Mouse (Mus musculus) embryonic stem cell, embryonic (primary cell): Measurements from ENCODE around the gene Mybbp1a.

Experiments used
- CTCF ChIA-PET, 4 experiments: fragments of 300-600 bp in 2 of 4; fragments of 350-600 bp in 2 of 4; sonication (Branson Sonifier 250); formaldehyde crosslinking; loops; one replicate each; lab custom pipeline; 2022; ENCODE audit warnings: inconsistent platforms in 2 of 4; lab: Charles Lee
- POLR2A ChIA-PET, 4 experiments: fragments of 300-600 bp in 2 of 4; fragments of 350-600 bp in 2 of 4; sonication (Branson Sonifier 250); formaldehyde crosslinking; loops; one replicate each; lab custom pipeline; 2022; ENCODE audit warnings: antibody characterized with exemption in 4 of 4, inconsistent platforms in 1 of 4; lab: Charles Lee

The Mybbp1a gene

DNA sequence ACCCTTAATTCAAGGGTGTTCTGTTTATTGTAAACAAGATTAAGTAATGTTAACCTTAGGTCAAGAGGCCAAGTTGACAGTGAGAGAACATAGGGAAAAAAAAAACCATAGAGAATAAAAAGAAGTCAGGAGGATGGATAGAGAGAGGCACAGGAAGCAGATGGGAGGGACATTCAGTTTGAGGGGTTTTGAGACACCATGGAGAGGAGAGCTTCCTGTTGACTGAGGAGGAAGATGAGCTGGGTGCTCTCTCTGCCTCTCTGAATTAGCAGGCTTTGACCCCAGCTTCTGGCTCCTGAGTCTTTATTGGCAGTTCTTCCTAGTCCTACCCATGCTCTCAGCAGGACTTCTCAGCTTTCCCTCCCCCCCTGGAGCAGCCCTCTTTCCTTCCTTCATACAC, 16.0 kb upstream of the Mybbp1a start:
- CTCF ChIA-PET: interaction anchor here in 3 of 4 experiments (0.8 to 4.0 kb wide), 8 partner anchors 14 to 204 kb away, joined by 3 to 47 read pairs (median 6); partner anchors contain the start of gene Smtnl2 (in 1 of the 3)

DNA sequence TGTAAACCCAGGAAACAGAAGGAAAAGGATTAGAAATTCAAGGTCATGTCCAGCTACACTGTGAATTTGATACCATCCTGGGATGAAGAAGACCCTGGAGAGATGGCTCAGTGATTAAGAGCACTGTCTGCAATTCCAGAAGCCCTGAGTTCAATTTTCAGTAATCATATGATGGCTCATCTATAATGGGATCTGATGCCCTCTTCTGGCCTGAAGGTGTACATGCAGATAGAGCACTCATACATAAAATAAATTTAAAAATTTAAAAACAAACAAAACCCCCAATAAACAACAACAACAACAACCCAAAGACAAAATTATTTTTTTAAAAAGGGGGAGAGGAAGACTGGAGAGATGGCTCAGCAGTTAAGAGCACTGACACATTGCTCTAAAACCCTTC, 14.3 kb upstream of the Mybbp1a start:
- ChIA-PET POLR2A (interaction anchor here in 2 of 4 experiments (1.1 to 1.2 kb wide), 5 partner anchors 12 to 74 kb away, joined by 3 to 5 read pairs (median 3); no protein-coding TSS in a partner anchor), CTCF (interaction anchor here in 3 of 4 experiments (0.8 to 4.0 kb wide), 10 partner anchors 16 to 206 kb away, joined by 3 to 47 read pairs (median 6); partner anchors contain the start of gene Smtnl2 (in 1 of the 3))

More for the DNA sequence above, 16.0 kb upstream of the Mybbp1a start:
- POLR2A ChIA-PET: interaction anchor here (0.5 to 2.4 kb wide), 9 partner anchors 8 to 138 kb away, joined by 3 to 8 read pairs (median 4); partner anchors contain the start of gene Smtnl2 (in 1 of the 4)

DNA sequence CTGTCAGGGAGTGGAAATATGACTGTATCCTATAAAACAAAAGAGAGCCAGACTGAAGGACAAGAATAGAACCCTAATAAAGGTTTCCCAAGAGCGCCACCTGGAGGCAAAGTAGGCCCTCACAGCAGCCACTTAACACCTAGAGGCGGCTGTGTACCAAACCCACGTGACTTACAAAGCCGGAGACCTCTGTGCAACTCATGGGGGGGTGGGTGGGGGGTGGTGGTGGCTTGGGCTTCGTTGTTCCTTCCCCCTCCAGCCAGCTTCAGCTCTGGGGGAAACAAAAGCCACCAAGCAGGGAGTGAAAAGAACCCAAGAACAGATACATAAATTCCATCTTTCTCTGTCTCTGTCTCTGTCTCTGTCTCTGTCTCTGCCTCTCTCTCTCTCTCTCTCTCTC, 12.5 kb upstream of the Mybbp1a start:
- CTCF ChIA-PET: interaction anchor here (0.5 to 3.3 kb wide), 69 partner anchors 9 to 386 kb away, joined by 3 to 67 read pairs (median 5); partner anchors contain the start of genes Smtnl2 (in 3 of the 4), Tekt1 (in 2 of the 4), Fbxo39 (in 1 of the 4) and Gm43951 (in 1 of the 4)
- POLR2A ChIA-PET: interaction anchor here in 3 of 4 experiments (0.5 to 1.6 kb wide), 15 partner anchors 8 to 109 kb away, joined by 3 to 11 read pairs (median 4); partner anchors contain the start of gene Smtnl2 (in 1 of the 3)

DNA sequence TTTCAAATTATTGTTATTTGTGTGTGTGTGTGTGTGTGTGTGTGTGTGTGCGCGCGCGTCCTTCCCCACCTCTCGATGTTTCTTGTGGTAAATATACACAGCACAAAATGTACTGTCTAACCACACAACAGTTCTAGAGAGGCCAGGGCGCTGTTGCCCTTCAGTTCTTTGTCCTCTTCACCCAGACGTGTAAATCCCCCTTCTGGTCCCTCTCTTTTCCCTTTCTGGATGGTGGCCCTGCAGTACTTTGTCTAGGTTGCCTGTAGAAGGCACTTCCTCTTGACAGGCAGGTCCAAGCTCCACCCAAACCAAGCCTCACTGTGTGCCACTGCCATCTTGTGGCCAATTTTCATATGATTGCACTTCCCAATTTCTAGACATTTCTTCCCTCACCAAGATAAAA, 11.9 kb upstream of the Mybbp1a start:
- ChIA-PET CTCF (interaction anchor here (0.5 to 3.3 kb wide), 77 partner anchors 9 to 552 kb away, joined by 3 to 67 read pairs (median 4); partner anchors contain the start of genes Smtnl2 (in 3 of the 4), Tekt1 (in 2 of the 4), Fbxo39 (in 1 of the 4) and Gm43951 (in 1 of the 4)), POLR2A (interaction anchor here (0.5 to 1.6 kb wide), 28 partner anchors 9 to 222 kb away, joined by 3 to 11 read pairs (median 4); partner anchors contain the start of genes 4933427D14Rik (in 1 of the 4), Gm43951 (in 1 of the 4), Smtnl2 (in 1 of the 4) and Txndc17 (in 1 of the 4))

DNA sequence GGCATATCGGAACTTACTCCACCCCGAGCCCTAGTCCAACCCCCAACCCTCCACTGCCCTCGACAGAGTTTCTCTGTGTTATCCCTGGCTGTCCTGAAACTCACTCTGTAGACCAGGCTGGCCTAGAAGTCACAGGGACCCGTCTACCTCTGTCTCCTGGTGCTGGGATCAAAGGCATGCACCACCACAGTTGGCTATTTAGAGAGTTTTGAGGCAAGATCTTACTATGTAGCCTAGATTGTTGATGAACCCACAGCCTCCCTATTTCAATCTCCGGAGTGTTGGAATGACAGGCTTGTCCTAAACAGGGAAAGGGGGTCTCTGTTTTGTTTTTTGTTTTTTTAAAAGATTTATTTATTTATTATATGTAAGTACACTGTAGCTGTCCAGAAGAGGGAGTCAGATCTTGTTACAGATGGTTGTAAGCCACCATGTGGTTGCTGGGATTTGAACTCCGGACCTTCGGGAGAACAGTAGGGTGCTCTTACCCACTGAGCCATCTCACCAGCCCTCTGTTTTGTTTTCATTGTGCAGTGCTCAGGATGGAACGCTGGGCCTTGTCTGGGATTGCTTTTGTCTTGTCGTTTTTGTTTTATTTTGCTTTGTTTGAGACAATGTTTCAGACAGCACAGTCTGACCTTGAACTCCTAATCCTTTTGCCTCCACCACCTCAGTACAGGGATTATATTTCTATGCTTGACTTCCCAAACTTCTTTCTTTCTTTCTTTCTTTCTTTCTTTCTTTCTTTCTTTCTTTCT, 10.7 kb upstream of the Mybbp1a start:
- ChIA-PET POLR2A (interaction anchor here in 3 of 4 experiments (0.9 to 1.4 kb wide), 10 partner anchors 12 to 206 kb away, joined by 3 to 11 read pairs (median 3); no protein-coding TSS in a partner anchor), CTCF (interaction anchor here (0.5 to 3.3 kb wide), 36 partner anchors 14 to 209 kb away, joined by 3 to 67 read pairs (median 8); partner anchors contain the start of genes Smtnl2 (in 2 of the 4), Tekt1 (in 2 of the 4) and Fbxo39 (in 1 of the 4))

DNA sequence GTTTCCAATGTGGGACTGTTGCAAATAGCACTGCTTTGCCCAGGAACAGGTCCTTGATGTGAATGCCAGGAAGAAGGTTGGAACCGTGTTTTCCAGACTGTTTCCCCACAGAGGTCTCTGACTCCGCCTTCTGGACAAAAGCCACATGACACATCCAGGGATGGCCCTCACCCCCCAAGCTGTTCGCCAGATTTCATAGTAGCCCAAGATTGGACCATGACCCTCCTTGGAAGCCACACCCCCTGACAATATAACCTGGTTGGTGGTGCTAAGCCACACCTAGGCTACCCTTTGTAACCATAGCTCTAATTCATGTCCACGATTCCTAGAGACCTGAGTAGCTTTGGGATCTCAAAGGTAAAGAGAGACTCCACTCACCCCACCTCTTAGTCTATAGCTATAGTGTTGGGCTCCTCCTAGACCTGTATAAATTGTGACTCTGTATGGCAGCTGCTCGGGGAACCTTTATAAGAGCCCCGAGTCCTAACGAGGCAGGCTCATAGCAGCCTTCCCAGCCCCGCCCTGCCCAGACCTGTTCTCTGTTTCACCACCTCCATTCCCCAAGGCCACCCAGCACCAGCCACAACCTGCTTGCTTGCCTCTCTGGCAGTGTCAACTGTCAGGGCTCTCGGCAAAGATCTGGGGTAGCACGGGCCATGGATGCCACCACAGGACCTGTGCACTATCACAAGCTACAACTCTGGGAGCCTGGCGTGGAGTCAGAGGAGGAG, 6.0 kb upstream of the Mybbp1a start, which contains the start of gene Ggt6:
TSS of gene Ggt6 (plus strand) at position 564 of the 731 bp plus-strand sequence.
- CTCF ChIA-PET: interaction anchor here (0.5 to 4.5 kb wide), 29 partner anchors 10 to 580 kb away, joined by 3 to 43 read pairs (median 4); partner anchors contain the start of gene Smtnl2 (in 1 of the 4)

DNA sequence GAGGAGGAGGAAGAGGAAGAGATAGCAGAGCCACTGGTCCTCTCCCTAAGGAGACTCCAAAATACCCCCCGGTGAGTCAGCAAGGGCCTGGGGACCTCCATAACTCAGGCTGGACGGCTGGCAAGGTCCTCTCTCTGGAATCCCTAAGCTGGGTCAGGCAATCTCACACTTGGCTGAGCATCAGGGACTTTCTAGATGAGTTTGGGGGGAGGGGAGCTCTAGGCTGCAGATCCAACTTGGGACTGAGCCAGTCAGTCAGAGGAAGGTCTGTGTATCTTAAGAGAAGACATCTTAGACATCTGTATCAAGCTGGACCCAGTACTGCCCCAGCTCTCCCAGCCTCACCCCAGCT, 5.5 kb upstream of the Mybbp1a start:
- ChIA-PET POLR2A (interaction anchor here in 3 of 4 experiments (0.7 to 2.2 kb wide), 29 partner anchors 9 to 265 kb away, joined by 3 to 13 read pairs (median 4); partner anchors contain the start of genes 4933427D14Rik (in 1 of the 3), Gm43951 (in 1 of the 3), Smtnl2 (in 1 of the 3) and Txndc17 (in 1 of the 3)), CTCF (interaction anchor here (0.7 to 4.5 kb wide), 21 partner anchors 25 to 581 kb away, joined by 3 to 43 read pairs (median 4); partner anchors contain the start of gene Smtnl2 (in 1 of the 4))

More for the DNA sequence above, 6.0 kb upstream of the Mybbp1a start, which contains the start of gene Ggt6:
- POLR2A ChIA-PET: interaction anchor here in 3 of 4 experiments (0.7 to 2.2 kb wide), 32 partner anchors 9 to 265 kb away, joined by 3 to 13 read pairs (median 4); partner anchors contain the start of genes 4933427D14Rik (in 1 of the 3), Gm43951 (in 1 of the 3), Smtnl2 (in 1 of the 3) and Spns2 (in 1 of the 3)

DNA sequence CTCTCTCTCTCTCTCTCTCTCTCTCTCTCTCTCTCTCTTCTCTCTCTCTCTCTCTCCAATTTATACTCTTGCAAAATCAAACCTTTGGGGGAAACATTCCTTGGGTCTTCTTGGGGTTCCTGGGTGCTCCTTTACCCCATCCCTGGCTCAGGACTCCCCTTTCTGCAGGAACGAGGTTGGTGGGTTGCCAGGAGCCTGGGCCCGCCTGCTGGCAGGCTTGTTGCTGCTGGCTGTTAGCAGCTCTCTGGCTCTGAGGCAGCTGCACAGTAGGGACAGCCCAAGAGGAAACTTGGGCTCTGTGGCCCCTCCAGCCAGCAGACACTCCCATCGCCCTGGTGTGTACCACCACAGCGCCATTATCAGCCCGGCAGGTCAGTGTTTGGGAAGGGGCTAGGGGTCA, 4.9 kb upstream of the Mybbp1a start:
- ChIA-PET CTCF (interaction anchor here (0.7 to 4.5 kb wide), 13 partner anchors 25 to 215 kb away, joined by 3 to 43 read pairs (median 5); partner anchors contain the start of gene Smtnl2 (in 1 of the 4)), POLR2A (interaction anchor here in 3 of 4 experiments (0.8 to 2.2 kb wide), 15 partner anchors 8 to 223 kb away, joined by 3 to 13 read pairs (median 4); no protein-coding TSS in a partner anchor)

DNA sequence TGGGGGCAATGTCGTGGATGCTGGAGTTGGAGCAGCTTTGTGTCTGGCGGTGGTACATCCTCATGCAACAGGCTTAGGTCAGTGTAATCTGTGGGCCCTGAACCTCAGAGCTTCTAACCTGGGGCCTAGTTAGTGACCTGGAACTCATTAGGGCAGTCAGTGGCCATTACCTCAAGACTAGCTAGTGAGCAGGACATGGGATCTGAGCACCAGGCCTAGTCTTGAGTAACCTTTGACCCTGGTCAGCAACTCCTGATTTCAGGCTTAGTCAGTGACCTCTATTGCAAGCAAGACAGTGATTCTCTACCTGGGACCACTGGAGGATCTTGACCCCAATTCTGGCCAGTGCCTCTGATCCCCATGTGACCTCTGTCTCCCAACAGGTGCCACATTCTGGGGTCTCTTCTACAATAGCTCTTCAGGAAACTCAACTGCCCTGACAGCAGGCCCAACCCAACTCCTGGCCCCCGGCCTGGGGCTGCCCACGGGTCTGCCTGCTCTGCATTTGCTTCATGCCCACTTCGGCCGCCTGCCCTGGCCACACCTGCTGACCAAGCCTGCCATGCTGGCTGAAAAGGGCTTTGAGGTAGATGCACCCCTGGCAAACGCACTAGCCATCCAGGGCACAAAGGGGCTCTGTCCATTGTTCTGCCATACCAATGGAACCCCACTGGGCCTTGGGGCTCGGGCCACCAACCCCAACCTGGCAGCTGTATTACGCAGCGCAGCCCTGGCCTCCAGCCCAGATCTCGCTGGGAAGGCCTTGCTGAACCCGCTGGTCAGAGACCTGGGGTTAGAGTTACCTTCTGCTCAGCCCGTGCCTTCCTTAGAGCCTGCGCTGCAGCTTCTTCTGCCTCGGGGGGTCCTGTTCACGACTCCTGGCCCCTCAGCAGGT, 4.2 kb upstream of the Mybbp1a start:
- ChIA-PET POLR2A (interaction anchor here in 3 of 4 experiments (0.8 to 2.2 kb wide), 6 partner anchors 9 to 224 kb away, joined by 3 to 13 read pairs (median 4); no protein-coding TSS in a partner anchor), CTCF (interaction anchor here in 3 of 4 experiments (1.3 to 4.5 kb wide), 5 partner anchors 26 to 94 kb away, joined by 3 to 43 read pairs (median 8); partner anchors contain the start of gene Smtnl2 (in 1 of the 3))

DNA sequence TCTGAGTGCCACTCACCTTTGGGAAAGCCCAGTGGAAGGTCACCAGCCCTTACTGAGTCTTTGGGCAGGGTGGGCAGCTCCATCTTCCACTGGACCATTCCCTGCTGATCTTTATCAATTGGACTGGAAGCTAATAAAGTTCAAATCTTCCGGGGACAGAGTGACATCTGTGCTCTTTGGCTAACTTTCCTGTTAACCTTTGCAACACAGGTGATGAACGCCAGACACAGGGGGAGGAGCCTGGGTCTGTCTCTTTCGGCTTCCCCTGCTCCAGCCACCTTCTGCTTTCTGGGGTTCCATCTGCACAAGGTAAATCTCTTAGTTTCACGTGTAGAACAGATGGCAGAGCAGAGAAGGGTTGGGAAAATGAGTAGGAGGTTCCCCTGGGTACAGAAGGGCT, 2.7 kb upstream of the Mybbp1a start:
- CTCF ChIA-PET: interaction anchor here in 1 of 4 experiments (0.6 to 1.1 kb wide), 2 partner anchors 51 to 94 kb away, joined by 3 read pairs; partner anchors contain the start of gene Spns2
- POLR2A ChIA-PET: interaction anchor here in 1 of 4 experiments (1.1 kb wide), 1 partner anchor 10 kb away, joined by 5 read pairs; no protein-coding TSS in a partner anchor

DNA sequence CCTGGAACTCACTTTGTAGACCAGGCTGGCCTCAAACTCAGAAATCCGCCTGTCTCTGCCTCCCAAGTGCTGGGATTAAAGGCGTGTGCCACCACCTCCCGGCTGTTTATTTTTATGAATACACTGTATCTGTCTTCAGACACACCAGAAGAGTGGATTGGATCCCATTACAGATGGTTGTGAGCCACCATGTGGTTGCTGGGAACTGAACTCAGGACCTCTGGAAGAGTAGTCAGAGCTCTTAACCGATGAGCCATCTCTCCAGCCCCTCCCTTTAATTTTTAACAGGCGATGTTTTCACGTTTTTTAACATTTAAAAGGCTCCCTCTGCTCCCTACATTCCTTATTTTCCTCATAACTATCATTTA, 574 bp upstream of the Mybbp1a start:
- CTCF ChIA-PET: interaction anchor here in 1 of 4 experiments (1.5 kb wide), 1 partner anchor 98 kb away, joined by 4 read pairs; no protein-coding TSS in a partner anchor
- POLR2A ChIA-PET: interaction anchor here in 3 of 4 experiments (0.7 to 6.5 kb wide), 10 partner anchors 9 to 98 kb away, joined by 3 to 80 read pairs (median 4); partner anchors contain the start of gene Smtnl2 (in 1 of the 3)

DNA sequence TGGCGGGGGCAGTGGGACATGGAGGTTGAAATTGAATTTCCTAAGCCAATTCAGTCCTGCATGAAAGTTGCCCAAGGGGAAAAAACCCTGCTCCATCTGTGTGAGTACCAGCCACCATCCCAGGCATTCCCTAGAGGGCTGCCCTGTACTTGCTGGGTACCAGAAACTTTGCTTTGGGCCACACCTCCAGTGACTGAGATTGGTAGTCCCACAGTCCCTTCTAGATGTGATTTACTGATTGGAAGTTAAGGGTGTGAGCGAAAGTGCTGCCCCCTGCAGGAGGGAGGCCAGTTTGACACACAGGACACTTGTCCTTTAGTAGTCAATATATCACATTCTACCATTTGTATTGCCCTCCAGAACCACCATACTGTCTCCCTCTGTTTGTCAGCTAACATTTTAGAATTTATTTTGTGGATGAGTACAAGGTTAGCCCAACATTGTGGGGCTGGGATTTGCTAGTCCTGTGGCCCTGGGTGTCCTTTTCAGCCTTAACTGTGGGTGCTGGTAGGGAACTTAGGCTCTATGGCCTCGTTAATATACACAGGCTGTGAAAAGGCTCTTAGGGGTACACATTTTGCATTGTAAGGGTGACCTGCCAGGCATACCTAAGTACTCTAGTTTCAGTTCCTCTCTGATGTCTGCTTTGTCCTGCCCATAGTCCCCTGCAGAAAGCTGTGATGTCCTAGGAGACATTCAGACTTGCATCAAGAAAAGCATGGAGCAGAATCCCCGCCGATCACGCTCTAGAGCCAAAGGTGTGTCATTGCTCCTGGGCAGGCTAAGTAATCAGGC, 5.4 kb downstream of the Mybbp1a start:
- POLR2A ChIA-PET: interaction anchor here in 1 of 4 experiments (0.5 kb wide), 1 partner anchor 10 kb away, joined by 3 read pairs; no protein-coding TSS in a partner anchor
- CTCF ChIA-PET: interaction anchor here in 3 of 4 experiments (0.5 to 1.7 kb wide), 9 partner anchors 17 to 226 kb away, joined by 3 to 8 read pairs (median 4); no protein-coding TSS in a partner anchor

DNA sequence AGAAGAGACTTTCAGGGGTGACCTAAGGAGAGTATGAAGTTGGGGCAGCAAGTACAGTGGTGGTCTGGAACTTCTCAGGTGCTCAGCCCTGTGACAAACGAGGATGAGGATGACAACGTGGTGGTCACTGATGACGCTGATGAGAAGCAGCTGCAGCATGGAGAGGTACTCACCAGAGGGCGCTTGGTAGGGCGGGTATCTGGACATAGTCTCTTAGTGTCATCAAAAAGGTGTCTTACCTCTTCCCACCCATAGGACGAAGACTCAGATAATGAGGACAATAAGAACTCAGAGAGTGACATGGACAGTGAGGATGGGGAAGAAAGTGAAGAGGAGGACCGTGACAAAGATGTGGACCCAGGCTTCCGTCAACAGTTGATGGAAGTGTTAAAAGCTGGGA, 6.3 kb downstream of the Mybbp1a start:
- CTCF ChIA-PET: interaction anchor here (0.5 to 1.7 kb wide), 15 partner anchors 18 to 1691 kb away, joined by 3 to 8 read pairs (median 4); partner anchors contain the start of gene Spns2 (in 1 of the 4)
- POLR2A ChIA-PET: interaction anchor here in 2 of 4 experiments (0.8 to 2.8 kb wide), 9 partner anchors 8 to 119 kb away, joined by 3 to 8 read pairs (median 3); partner anchors contain the start of gene Spns2 (in 1 of the 2)

DNA sequence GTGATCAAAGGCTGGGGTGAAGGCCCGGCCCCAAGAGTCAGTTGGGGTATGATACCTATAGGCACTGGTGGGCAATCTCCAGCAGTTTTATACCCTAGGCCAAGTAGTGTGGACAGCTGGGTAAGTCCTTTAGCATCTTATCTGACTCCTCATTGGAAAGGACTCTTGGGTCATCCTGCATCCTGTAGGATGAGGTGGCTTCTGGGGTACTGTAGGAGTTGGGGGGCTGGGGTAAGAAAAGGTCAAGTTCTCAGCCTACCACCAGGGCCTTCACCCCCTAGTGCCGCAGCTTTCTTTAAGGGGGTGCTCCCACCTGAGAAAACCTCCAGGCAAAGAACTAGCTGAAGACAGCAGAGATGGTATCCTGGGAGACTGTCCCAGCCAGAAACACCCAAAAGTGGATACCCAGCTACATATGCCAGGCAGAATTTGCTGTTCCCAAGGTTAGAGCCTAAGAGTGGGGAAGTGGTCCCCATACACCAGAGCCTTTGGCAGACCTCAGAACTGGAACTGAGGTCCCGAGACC, 11.0 kb downstream of the Mybbp1a start:
- CTCF ChIA-PET: interaction anchor here in 3 of 4 experiments (0.8 to 1.4 kb wide), 6 partner anchors 23 to 587 kb away, joined by 3 to 7 read pairs (median 3); no protein-coding TSS in a partner anchor
- POLR2A ChIA-PET: interaction anchor here (0.8 to 6.5 kb wide), 23 partner anchors 8 to 115 kb away, joined by 3 to 80 read pairs (median 4); partner anchors contain the start of genes Ggt6 (in 1 of the 4) and Mybbp1a (in 1 of the 4)
